Mouse (Mus musculus) cerebellum, postnatal 25 days (tissue): ENCODE measurements around the gene Pgap2.

Experiments used
- DNase-seq, 2 experiments: peaks; one replicate each; pipeline ENCODE4 v3.0.0; 2021; ENCODE audit warnings: mixed read lengths in 2 of 2

Pgap2 gene

DNA sequence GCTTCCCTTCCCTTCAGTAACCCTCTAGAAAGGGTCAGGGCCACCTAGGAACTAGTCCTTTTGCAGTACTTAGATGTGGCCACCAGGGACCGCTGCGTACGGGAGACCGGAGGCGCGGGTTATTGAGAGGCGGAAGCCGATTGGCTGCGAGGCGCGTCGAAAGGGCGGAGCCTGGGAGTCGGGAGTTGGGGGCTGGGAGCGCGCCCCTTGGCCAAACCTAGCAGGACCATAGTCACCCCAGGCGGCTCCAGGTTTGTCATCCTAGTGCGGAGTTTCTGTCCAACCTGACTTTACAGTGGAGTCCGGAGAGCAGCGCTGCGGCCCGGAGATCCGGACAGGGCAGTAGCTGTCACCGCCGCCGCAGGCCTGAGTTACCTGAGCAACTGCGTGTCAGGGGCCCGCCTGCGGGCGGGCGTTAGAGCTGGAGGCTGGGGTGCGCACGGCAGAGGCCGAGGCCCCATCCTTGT lies 57.1 kb downstream of the Pgap2 start:
- DNase-seq = peak; percentile 98

DNA sequence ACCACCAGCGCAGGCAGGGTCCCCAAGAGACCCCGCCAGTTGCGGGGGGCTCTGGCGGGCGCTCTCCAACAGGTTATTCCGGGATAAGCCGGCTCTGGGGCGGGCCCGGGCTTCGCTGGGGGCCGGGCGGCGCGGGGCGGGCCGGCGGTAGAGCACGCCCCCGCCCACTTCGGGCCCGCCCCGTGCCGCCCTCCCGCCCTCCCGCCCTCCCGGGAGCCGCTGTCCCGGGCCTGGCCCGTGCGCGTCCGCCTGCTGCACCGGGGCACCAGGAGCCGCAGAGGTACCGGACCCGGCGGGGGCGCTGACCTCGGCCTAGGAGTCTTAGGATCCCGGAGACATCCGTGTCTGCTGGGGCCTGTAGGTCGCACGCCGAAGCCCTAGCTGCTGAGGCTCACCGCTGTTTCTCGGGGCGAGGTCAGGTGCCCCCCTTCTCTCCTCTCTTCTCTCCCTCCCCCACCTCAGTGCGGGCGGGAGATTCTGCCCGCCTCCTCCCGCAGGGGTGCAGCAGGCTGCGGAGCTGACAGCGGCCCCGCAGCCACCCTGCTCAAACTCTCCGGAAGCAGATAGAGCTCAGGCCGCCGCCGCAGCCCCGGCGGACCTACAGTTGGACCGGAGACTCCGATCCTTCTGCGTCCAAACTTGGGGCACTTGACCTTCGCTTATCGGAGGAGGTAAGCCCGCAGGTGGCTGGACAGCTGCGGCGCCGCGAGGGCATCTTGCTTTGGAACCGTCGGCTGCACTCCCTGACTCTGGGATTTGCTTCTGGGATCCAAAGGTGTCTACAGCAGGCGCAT lies 57.8 kb downstream of the Pgap2 start, which contains the start of gene Stim1:
Gene Stim1, plus strand, starts transcription at position 206 of the 794 bp plus-strand sequence.
- peak in 1 of 2 experiments; percentile 85 for DNase-seq

DNA sequence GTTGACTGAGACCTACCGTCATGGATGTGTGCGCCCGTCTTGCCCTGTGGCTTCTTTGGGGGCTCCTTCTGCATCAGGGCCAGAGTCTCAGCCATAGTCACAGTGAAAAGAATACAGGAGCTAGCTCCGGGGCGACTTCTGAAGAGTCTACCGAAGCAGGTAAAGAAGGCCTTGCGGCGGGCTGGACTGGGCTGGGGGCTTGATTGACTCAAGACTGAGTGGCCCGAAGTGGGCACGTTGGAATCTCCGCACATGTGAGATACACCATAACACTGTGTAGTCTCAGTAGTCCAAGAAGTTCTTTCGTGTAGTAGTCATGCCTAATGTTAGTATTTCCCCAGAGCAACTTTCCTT lies 58.4 kb downstream of the Pgap2 start:
- no peak for DNase-seq

GRCm38 (mm10) chr7:102272422-102272948 lies 62.5 kb downstream of the Pgap2 start:
- DNase-seq = peak; percentile 27 to 53

- DNase-seq = no peak
Observed at GRCm38 (mm10) chr7:102281403-102281802, 71.4 kb downstream of the Pgap2 start.

- DNase-seq = peak in 1 of 2 experiments; percentile 13
Observed at GRCm38 (mm10) chr7:102282261-102282660, 72.3 kb downstream of the Pgap2 start.
